Mouse (Mus musculus) stomach, postnatal 0 days (tissue): ENCODE measurements around the gene Abr.

Source experiments
- CTCF ChIP-seq: IDR thresholded peaks from 2 replicates; pipeline ENCODE4 v1.5.1; 2016; ENCODE audit warnings: antibody characterized with exemption, low read depth, mild to moderate bottlenecking, moderate library complexity
- EP300 ChIP-seq: optimal IDR thresholded peaks from 2 replicates; pipeline ENCODE3; 2016; ENCODE audit warnings: antibody characterized with exemption

DNA sequence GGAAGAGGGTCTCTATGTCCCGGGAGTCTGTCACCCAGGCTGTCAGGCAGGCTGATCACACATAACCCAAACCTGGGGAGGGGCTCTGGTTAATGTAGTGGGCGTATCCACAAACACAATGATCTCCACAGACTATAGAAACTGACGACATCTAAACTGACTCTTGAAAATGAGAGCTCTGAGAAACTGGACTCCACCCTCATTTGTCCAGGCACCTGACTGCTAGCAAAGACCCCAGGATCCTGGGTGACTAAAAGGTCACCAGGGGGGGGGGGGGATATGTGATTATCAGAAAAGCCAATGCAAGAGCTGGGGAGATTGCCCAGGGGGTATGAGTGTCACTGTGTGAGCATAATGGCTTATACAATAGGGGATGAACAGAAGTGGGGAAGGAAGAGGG, 236.4 kb downstream of the Abr start:
- no peak for TF ChIP-seq CTCF
- TF ChIP-seq EP300: no peak
